Mouse (Mus musculus): ENCODE measurements around the gene Derl3.

GRCm38 (mm10) chr10:75906882-75907281 lies 13.7 kb downstream of the Derl3 start:
- no peak for TF ChIP-seq CTCF (IDR thresholded peaks at IDR 0.05; ENCODE audit: control insufficient read depth, insufficient read depth, insufficient replicate concordance, low read depth, low read length)
- no peak for TF ChIP-seq POLR2A (IDR thresholded peaks at IDR 0.05; ENCODE audit: control insufficient read depth, low read depth, low read length)

Data from testis, adult 2 months (tissue).